Mouse (Mus musculus) liver, embryonic 16.5 days (tissue): ENCODE results near the gene Snx22. TPM values are rescaled to one million over a fixed set of nuclear protein-coding genes. Genes with fewer than 3 reads are reported as not detected.

Source experiments
- ATAC-seq: fragments of 200-750 bp; cut with Nextera tagmentation; 2 replicates; pipeline ENCODE4 v1.8.0; 2017; ENCODE audit warnings: low read depth, mild to moderate bottlenecking, moderate number of reproducible peaks, moderate library complexity
- H3K27ac ChIP-seq: fragments of 300-500 bp; sonication (generic); 2 replicates; pipeline ENCODE4 v1.5.1; 2014; ENCODE audit warnings: mild to moderate bottlenecking, low read length
- H3K27me3 ChIP-seq: fragments of 300-500 bp; sonication (generic); 2 replicates; pipeline ENCODE4 v1.6.1; 2014; ENCODE audit warnings: low read depth, low read length, mixed read lengths; ENCODE audit not compliant: control insufficient read depth, insufficient read depth
- H3K36me3 ChIP-seq: fragments of 300-500 bp; sonication (generic); 2 replicates; pipeline ENCODE4 v1.6.1; 2014; ENCODE audit warnings: mild to moderate bottlenecking; ENCODE audit not compliant: control insufficient read depth, insufficient read depth
- H3K4me1 ChIP-seq: fragments of 300-500 bp; sonication (generic); 2 replicates; pipeline ENCODE4 v1.6.1; 2014; ENCODE audit warnings: low read depth, low read length, mixed read lengths; ENCODE audit not compliant: control insufficient read depth
- H3K4me2 ChIP-seq: fragments of 300-500 bp; sonication (generic); 2 replicates; pipeline ENCODE4 v1.6.1; 2014; ENCODE audit warnings: low read depth, low read length, mixed read lengths
- H3K4me3 ChIP-seq: fragments of 300-500 bp; sonication (generic); 2 replicates; pipeline ENCODE4 v1.5.1; 2014; ENCODE audit warnings: low read depth, mild to moderate bottlenecking, low read length
- H3K9ac ChIP-seq: fragments of 300-500 bp; sonication (generic); 2 replicates; pipeline ENCODE4 v1.6.1; 2014; ENCODE audit warnings: low read depth, low read length
- H3K9me3 ChIP-seq: fragments of 300-500 bp; sonication (generic); replicated peaks from 2 replicates; pipeline ENCODE4 v1.6.1; 2016; ENCODE audit warnings: low read length; ENCODE audit not compliant: control insufficient read depth
- WGBS: fragments of 180-500 bp; shearing (Covaris S2); extraction: QIAGEN DNeasy Blood & Tissue Kit; methylation state at CpG from one replicate; pipeline ENCODE4 v1.1.7; 2014; ENCODE audit not compliant: insufficient replicate concordance; 5-methylcytosine and 5-hydroxymethylcytosine counted together
- polyA plus RNA-seq: library from polyadenylated mRNA; unstranded; fragments of >200 nt; fragmentation: Nextera tagmentation; extraction: Ambion mirVana; gene quantifications from 2 replicates; pipeline ENCODE4 v1.2.1, GENCODE M21; 2015

The Snx22 gene
- polyA plus RNA-seq, 1 experiment from 2014 or later: 30.5 TPM

DNA sequence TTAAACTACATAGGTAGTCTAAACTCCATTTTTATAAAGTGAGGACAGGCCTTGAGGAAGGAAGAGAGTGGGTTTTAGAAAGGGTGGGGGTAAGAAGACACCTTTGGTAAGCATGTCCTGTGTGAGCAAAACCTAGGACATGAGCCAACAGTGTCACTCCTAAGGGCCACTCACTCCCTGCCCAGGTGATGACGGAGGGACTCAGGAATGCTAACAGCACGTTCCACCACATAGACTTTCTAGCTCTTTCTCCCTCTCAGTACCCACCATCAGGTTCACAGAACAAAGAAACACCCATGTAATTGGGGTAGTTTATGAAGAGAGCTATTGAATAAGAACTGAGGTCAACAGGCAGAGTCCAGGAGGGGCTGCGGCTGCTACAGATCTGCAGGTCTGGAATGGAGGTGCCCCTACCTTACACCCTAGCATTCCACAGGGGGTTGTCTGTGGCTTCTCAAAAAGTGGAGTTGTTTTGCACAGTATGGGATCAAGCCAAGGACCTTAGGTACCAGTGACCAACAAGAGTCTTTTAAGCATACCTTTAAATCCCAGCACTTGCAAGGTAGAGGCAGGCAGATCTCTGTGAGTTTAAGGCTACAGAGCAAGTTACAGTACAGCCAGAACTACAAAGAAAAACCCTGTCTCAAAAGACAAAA lies 11.4 kb upstream of the Snx22 start:
- Histone ChIP-seq H3K4me1 (peaks cover 2% of the 10 kb centered on the region; the same call in 1 of the 2 replicates), H3K27me3 (peaks cover 4% of the 10 kb centered on the region; the same call in 1 of the 2 replicates), H3K9ac (no peak overlapping the region), H3K4me3 (no peak overlapping the region), H3K4me2 (no peak overlapping the region), H3K36me3 (no peaks in the 10 kb centered on the region), H3K9me3 (no peaks in the 10 kb centered on the region), H3K27ac (no peak overlapping the region)
- no peak for ATAC-seq
- WGBS: 78% methylated on average over 3 of the region's 3 CpGs

DNA sequence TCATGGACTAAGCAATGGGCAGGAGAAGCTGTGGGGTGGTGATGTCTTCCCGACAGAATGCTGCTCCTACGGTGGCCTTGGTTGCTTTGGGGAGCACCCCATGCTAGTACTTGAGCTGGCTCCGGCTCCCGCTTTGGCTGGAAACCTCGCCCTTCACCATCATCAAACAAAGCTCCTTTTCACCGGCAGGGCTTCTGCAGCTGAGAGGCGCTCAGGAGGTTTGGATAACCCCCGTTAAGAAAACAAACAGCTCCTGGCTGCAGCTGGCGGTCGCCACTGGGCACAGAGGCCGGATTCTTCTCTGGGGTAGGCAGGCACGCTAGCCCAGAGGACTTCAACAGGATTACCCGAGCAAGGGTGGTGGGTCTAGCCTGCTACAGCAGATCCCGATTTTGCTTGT lies 9.0 kb upstream of the Snx22 start:
- Histone ChIP-seq H3K27me3 (peaks cover 4% of the 10 kb centered on the region; the same call in 1 of the 2 replicates), H3K4me2 (no peak overlapping the region), H3K36me3 (no peaks in the 10 kb centered on the region), H3K27ac (no peak overlapping the region), H3K9ac (no peak overlapping the region), H3K4me3 (no peak overlapping the region), H3K9me3 (no peaks in the 10 kb centered on the region), H3K4me1 (peaks cover 2% of the 10 kb centered on the region; the same call in 1 of the 2 replicates)
- 28% methylated on average over 14 of the region's 14 CpGs for WGBS
- ATAC-seq: no peak

DNA sequence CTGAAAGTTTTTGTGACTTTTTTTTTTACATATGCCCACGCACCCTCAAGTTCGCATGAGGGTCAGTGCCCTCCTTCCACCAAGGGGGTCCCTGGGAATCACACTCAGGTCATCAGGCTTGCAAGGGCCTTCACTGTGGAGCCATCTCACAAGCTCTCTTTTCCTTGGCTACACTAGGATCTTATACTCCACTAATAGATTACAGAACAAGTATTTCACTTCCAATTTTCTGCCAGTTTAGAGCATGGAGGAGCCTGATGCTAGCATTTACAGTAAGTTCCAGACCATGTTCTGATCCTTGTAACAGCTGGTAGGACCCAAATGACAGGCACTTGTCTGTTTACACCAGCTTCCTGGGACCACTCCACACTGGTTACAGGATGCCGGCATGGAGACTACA lies 8.6 kb upstream of the Snx22 start:
- peaks cover 4% of the 10 kb centered on the region; the same call in 1 of the 2 replicates for H3K27me3 ChIP-seq
- no peak overlapping the region for H3K4me3 ChIP-seq
- no peaks in the 10 kb centered on the region for H3K9me3 ChIP-seq
- no peaks in the 10 kb centered on the region for H3K36me3 ChIP-seq
- H3K4me1 ChIP-seq: peaks cover 2% of the 10 kb centered on the region; the same call in 1 of the 2 replicates
- WGBS: 68% methylated on average over 3 of the region's 3 CpGs
- H3K9ac ChIP-seq: no peak overlapping the region
- ATAC-seq: no peak
- no peak overlapping the region for H3K4me2 ChIP-seq
- H3K27ac ChIP-seq: no peak overlapping the region

DNA sequence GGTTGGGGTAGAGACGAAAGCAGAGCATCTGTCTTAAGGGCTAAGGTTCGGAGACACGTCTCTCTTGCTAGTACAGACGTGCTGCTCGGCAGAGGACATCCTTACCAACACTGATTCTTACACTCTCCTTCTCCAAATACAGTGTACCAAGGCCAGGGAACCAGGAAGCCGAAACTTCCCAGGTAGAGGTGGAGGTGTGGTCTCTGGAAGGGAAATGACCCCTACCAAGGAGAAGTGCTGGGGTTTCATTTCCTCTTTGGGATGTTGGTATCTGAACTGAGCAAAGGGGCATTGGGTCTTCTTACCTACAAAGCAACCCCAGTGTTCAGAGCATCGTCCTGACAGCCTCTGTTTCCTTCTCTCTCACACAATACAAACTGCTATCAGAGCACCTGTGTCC lies 3.2 kb upstream of the Snx22 start:
- WGBS: 79% methylated on average over 7 of the region's 7 CpGs
- H3K27me3 ChIP-seq: peaks cover 13% of the 10 kb centered on the region

DNA sequence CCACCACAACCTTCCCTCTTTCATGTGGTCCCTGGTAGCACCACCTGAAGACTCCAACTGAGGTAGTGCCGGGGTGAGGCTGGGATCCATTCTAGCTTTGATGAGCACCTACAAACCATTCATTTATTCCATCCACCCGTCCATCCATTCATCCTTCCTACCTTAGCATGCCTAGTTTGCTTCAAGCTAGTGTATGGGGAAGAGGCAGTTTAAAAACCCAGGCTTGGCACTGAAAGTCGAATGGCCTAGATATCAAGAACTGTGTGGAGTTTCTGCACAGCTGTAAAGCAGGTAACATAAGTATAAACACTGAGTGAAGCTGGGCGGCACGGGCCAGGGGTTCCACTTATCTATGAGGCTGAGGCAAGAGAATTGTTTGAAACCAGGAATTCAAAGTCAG lies 632 bp upstream of the Snx22 start:
- Histone ChIP-seq H3K36me3 (peaks cover 24% of the 10 kb centered on the region), H3K4me1 (peaks cover 23% of the 10 kb centered on the region), H3K4me3 (peak overlapping the region; percentile 86), H3K9ac (peak overlapping the region; percentile 50), H3K27me3 (peaks cover 13% of the 10 kb centered on the region), H3K27ac (peak overlapping the region; percentile 84), H3K4me2 (peak overlapping the region; percentile 91), H3K9me3 (no peaks in the 10 kb centered on the region)
- 60% methylated on average over 5 of the region's 5 CpGs for WGBS
- peak; percentile 7; the same call in 1 of the 2 replicates for ATAC-seq

More for the DNA sequence above, 3.2 kb upstream of the Snx22 start:
- no peaks in the 10 kb centered on the region; the same call in 1 of the 2 replicates for H3K36me3 ChIP-seq
- H3K4me1 ChIP-seq: peaks cover 21% of the 10 kb centered on the region
- no peak overlapping the region for H3K4me3 ChIP-seq
- ATAC-seq: no peak
- no peak overlapping the region for H3K4me2 ChIP-seq
- no peaks in the 10 kb centered on the region for H3K9me3 ChIP-seq
- no peak overlapping the region for H3K27ac ChIP-seq
- no peak overlapping the region for H3K9ac ChIP-seq

DNA sequence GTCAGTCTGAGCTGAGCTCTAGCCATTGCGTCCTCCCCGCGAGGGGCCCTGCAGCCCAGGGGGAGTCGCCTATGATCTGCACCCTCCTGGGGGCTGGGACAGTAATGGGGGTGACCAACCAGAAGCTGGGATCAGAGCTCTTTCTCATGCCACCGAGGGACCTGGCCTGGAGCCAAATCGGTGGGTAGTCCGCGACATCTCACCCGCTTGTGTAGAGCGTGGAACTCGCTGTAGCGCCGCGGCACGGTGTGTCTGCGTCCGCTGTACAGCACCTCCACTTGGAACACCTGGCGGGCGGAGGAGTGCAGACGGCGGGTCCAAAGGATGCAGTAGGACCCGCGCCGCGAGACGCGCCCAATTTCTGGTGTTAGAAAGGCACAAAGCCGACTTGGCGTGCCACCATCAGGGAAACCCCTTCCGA lies 538 bp downstream of the Snx22 start:
- Histone ChIP-seq H3K4me2 (peak overlapping the region; percentile 91), H3K4me3 (peak overlapping the region; percentile 86)
- ATAC-seq: peak; percentile 41

DNA sequence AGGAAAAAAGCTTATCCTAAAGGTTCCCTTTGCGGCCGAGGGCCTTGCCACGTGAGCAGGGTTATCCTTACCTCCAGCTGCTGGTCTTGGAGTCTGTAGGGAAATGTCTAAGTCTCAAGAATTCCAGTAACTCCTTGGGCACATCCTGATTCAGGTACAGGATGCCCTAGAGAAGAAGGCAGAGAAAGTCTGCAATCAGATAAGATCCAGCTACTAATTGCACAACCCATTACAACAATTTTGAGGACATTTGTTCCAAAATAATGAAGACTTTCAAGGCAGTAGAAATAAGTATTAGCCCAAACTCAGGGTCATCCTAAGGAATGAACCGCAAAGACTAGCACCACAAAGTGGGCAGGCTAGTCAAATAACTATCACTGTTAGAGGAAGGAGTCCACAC lies 1.5 kb downstream of the Snx22 start:
- peak overlapping the region; percentile 86 for H3K4me3 ChIP-seq
- peaks cover 12% of the 10 kb centered on the region for H3K27me3 ChIP-seq
- peak overlapping the region; percentile 91 for H3K9ac ChIP-seq
- 61% methylated on average over 4 of the region's 4 CpGs for WGBS
- H3K36me3 ChIP-seq: peaks cover 42% of the 10 kb centered on the region
- ATAC-seq: no peak
- H3K27ac ChIP-seq: peak overlapping the region; percentile 79
- no peaks in the 10 kb centered on the region for H3K9me3 ChIP-seq
- peak overlapping the region; percentile 91 for H3K4me2 ChIP-seq
- peaks cover 23% of the 10 kb centered on the region for H3K4me1 ChIP-seq

More for the DNA sequence above, 538 bp downstream of the Snx22 start:
- peaks cover 13% of the 10 kb centered on the region for H3K27me3 ChIP-seq
- peaks cover 33% of the 10 kb centered on the region for H3K36me3 ChIP-seq
- WGBS: 1% methylated on average over 30 of the region's 30 CpGs
- no peaks in the 10 kb centered on the region for H3K9me3 ChIP-seq
- peaks cover 23% of the 10 kb centered on the region for H3K4me1 ChIP-seq
- H3K9ac ChIP-seq: peak overlapping the region; percentile 91
- H3K27ac ChIP-seq: peak overlapping the region; percentile 79

DNA sequence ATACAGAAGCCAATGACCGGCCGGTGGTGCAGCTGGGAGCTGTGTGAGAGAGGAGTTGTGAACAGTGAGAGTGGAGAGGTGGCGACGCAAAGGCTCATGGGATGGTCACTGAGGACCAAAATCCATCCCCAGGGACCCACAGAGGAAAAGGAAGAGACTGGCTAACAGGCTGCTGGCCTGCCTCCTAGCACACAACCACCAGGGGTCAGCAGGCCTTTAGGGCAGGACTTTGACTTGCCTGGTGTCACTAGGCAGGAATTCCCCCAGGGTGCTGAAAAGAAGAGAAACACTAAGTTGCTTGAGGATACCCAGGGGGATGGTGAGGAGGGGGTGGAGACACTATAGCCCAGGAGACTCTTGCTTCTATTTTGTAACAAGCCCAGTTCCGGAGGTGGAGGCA lies 2.0 kb downstream of the Snx22 start:
- Histone ChIP-seq H3K4me2 (peak overlapping the region; percentile 91), H3K36me3 (peaks cover 47% of the 10 kb centered on the region)

DNA sequence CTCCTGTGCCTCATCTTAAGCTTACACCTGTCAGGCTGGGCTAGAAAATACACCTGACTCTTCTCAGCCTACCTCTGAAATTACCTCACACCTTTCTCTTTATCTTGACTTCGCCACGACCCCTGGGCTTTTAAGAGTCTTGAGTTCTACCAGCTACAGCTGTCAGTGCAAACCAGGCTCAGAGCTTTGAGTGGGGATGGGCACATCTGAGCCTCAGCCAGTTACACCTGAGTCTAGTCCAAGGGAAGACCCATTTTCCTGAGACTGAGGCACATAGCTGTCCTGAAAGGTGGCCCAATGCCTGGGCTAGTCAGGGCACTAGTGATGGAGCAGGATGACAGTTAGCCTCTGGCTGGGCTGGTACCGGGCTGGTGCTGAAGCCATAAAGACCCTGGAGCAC lies 2.7 kb downstream of the Snx22 start:
- Histone ChIP-seq H3K9me3 (no peaks in the 10 kb centered on the region), H3K9ac (no peak overlapping the region), H3K4me3 (no peak overlapping the region), H3K27me3 (peaks cover 10% of the 10 kb centered on the region), H3K27ac (no peak overlapping the region), H3K36me3 (peaks cover 51% of the 10 kb centered on the region), H3K4me2 (no peak overlapping the region), H3K4me1 (peaks cover 27% of the 10 kb centered on the region)
- ATAC-seq: no peak
- WGBS: 93% methylated on average over 3 of the region's 3 CpGs

More for the DNA sequence above, 2.0 kb downstream of the Snx22 start:
- Histone ChIP-seq H3K9me3 (no peaks in the 10 kb centered on the region), H3K4me3 (peak overlapping the region; percentile 86), H3K27ac (no peak overlapping the region), H3K9ac (peak overlapping the region; percentile 91), H3K27me3 (peaks cover 10% of the 10 kb centered on the region), H3K4me1 (peaks cover 25% of the 10 kb centered on the region)
- no peak for ATAC-seq
- 47% methylated on average over 5 of the region's 5 CpGs for WGBS
